Mouse (Mus musculus) bone marrow, adult 2 months (tissue): ENCODE data around the gene Clcf1. TPM values are rescaled to one million over a fixed set of nuclear protein-coding genes. Genes with fewer than 3 reads are reported as not detected.

ENCODE experiments used
- H3K27ac ChIP-seq: fragments of 200-500 bp; 2 replicates; pipeline ENCODE4 v1.5.1; 2012; ENCODE audit warnings: low read depth, mild to moderate bottlenecking, control low read depth, inconsistent platforms, low read length; ENCODE audit not compliant: control insufficient read depth, poor library complexity, insufficient read depth
- H3K4me1 ChIP-seq: fragments of 200-500 bp; 2 replicates; pipeline ENCODE4 v1.6.1; 2011; ENCODE audit warnings: low read length; ENCODE audit not compliant: control insufficient read depth, insufficient read depth
- H3K4me3 ChIP-seq: fragments of 200-500 bp; replicated peaks from 2 replicates; pipeline ENCODE3; 2011; ENCODE audit warnings: mild to moderate bottlenecking, low read depth, low read length, control low read depth; ENCODE audit not compliant: control insufficient read depth
- CTCF ChIP-seq: fragments of 200-500 bp; IDR thresholded peaks from 2 replicates; pipeline ENCODE4 v1.5.1; 2011; ENCODE audit warnings: low read length, control low read depth; ENCODE audit not compliant: control insufficient read depth, insufficient read depth
- POLR2A ChIP-seq: fragments of 200-500 bp; IDR thresholded peaks from 2 replicates; pipeline ENCODE4 v1.6.1; 2011; ENCODE audit warnings: low read depth, mild to moderate bottlenecking, control low read depth, low read length, borderline replicate concordance; ENCODE audit not compliant: control insufficient read depth
- WGBS: fragments of 180-500 bp; shearing (Covaris S2); methylation state at CpG from one replicate; pipeline ENCODE4 v1.1.7; 2018; 5-methylcytosine and 5-hydroxymethylcytosine counted together
- polyA plus RNA-seq: library from polyadenylated mRNA; stranded (reverse); fragments of >200 nt; gene quantifications from 2 replicates; pipeline ENCODE4 v1.2.4, GENCODE M21; 2011; ENCODE audit warnings: low replicate concordance; ENCODE audit not compliant: missing spikeins, insufficient read depth, insufficient read length

Gene Clcf1
- polyA plus RNA-seq, 1 experiment = 25.4 TPM

GRCm38 (mm10) chr19:4172925-4173324 is 41.1 kb upstream of the Clcf1 start:
- TF ChIP-seq CTCF (no peak), POLR2A (no peak)
- H3K4me1 ChIP-seq = peaks cover 10% of the 10 kb centered on the region

GRCm38 (mm10) chr19:4175368-4175947 is 38.6 kb upstream of the Clcf1 start, which contains the start of gene Carns1:
Gene Carns1, minus strand, starts transcription at chr19:4175479.
- no peak within 1 kb of the TSS for H3K4me3 ChIP-seq
- H3K4me1 ChIP-seq = peaks cover 8% of the 10 kb centered on the region
- H3K27ac ChIP-seq = no peak within 1 kb of the TSS
- TF ChIP-seq CTCF (no peak), POLR2A (no peak)
- 73% methylated on average over 11 of the region's 11 CpGs for WGBS

More at GRCm38 (mm10) chr19:4172925-4173324, 41.1 kb upstream of the Clcf1 start:
- H3K4me3 ChIP-seq = no peak overlapping the region
- H3K27ac ChIP-seq = no peak overlapping the region
- 73% methylated on average over 11 of the region's 11 CpGs for WGBS

- Histone ChIP-seq H3K4me3 (no peak overlapping the region), H3K4me1 (peaks cover 11% of the 10 kb centered on the region)
These were observed 33.6 kb upstream of the Clcf1 start for GRCm38 (mm10) chr19:4180411-4180810.

GRCm38 (mm10) chr19:4181892-4182291 is 32.1 kb upstream of the Clcf1 start:
- H3K27ac ChIP-seq = peak overlapping the region; percentile 26; the same call in 1 of the 2 replicates

More at GRCm38 (mm10) chr19:4180411-4180810, 33.6 kb upstream of the Clcf1 start:
- 53% methylated on average over 7 of the region's 7 CpGs for WGBS
- TF ChIP-seq POLR2A = no peak
- H3K27ac ChIP-seq = peak overlapping the region; percentile 25

GRCm38 (mm10) chr19:4183689-4184088 is 30.3 kb upstream of the Clcf1 start:
- Histone ChIP-seq H3K4me1 (peaks cover 30% of the 10 kb centered on the region), H3K4me3 (no peak overlapping the region), H3K27ac (no peak overlapping the region)
- 80% methylated on average over 2 of the region's 2 CpGs for WGBS
- TF ChIP-seq CTCF = no peak
- TF ChIP-seq POLR2A = no peak

More at GRCm38 (mm10) chr19:4181892-4182291, 32.1 kb upstream of the Clcf1 start:
- no peak for TF ChIP-seq POLR2A
- no peak for TF ChIP-seq CTCF
- WGBS = 35% methylated on average over 3 of the region's 3 CpGs
- Histone ChIP-seq H3K4me1 (peaks cover 22% of the 10 kb centered on the region), H3K4me3 (no peak overlapping the region)

- peaks cover 29% of the 10 kb centered on the region for H3K4me1 ChIP-seq
- 13% methylated on average over 15 of the region's 15 CpGs for WGBS
- TF ChIP-seq CTCF = no peak
- TF ChIP-seq POLR2A = 0 out of 2 replicates have a peak, but pooled peaks have one; percentile 5
- no peak overlapping the region for H3K4me3 ChIP-seq
- peak overlapping the region; percentile 79 for H3K27ac ChIP-seq
These were observed 28.8 kb upstream of the Clcf1 start for GRCm38 (mm10) chr19:4184976-4185975.

GRCm38 (mm10) chr19:4187303-4187702 is 26.7 kb upstream of the Clcf1 start:
- WGBS = 42% methylated on average over 3 of the region's 3 CpGs
- Histone ChIP-seq H3K27ac (peak overlapping the region; percentile 16; the same call in 1 of the 2 replicates), H3K4me1 (peaks cover 26% of the 10 kb centered on the region; the same call in 1 of the 2 replicates), H3K4me3 (peak overlapping the region; percentile 16)
- TF ChIP-seq CTCF (no peak), POLR2A (no peak)

GRCm38 (mm10) chr19:4189051-4189620 is 24.9 kb upstream of the Clcf1 start:
- 34% methylated on average over 12 of the region's 12 CpGs for WGBS
- TF ChIP-seq CTCF = no peak
- no peak for TF ChIP-seq POLR2A
- Histone ChIP-seq H3K27ac (no peak overlapping the region), H3K4me1 (peaks cover 22% of the 10 kb centered on the region; the same call in 1 of the 2 replicates), H3K4me3 (peak overlapping the region; percentile 29)
